Mouse (Mus musculus) brain, embryonic 14.5 days (tissue): ENCODE results near the gene Tmem115.

Experiments used
- CTCF ChIP-seq: fragments of 200-500 bp; IDR thresholded peaks from 2 replicates; pipeline ENCODE4 v1.5.1; 2012; ENCODE audit warnings: inconsistent platforms, mild to moderate bottlenecking, moderate library complexity, borderline replicate concordance; ENCODE audit not compliant: insufficient read depth, insufficient read length; ENCODE audit errors: extremely low read depth
- POLR2A ChIP-seq: fragments of 200-500 bp; IDR thresholded peaks from 2 replicates; pipeline ENCODE4 v1.6.1; 2012; ENCODE audit warnings: mild to moderate bottlenecking, inconsistent platforms, borderline replicate concordance; ENCODE audit not compliant: poor library complexity, insufficient read depth, insufficient read length, severe bottlenecking; ENCODE audit errors: extremely low read depth

DNA sequence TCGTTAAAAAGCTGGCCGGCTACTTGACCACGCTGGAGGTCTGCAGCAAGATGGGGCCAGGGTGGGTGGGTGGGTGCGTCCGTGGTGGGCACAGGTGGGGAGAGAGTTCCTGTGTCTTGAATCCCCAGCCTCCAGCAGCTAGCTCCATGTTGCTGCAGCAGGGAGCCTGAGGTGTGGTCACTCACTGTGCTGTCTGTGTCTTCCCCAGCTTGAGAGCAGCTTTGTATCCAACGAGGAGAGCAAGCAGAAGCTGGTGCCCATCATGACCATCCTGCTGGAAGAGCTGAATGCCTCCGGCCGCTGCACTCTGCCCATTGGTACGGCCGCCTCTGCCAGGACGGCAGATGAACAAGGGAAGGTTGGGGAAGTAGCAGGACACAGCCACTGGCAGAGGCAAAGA lies 9.6 kb downstream of the Tmem115 start:
- TF ChIP-seq CTCF: no peak
- TF ChIP-seq POLR2A: no peak
